Comparison of ENCODE assay signal across 8 mouse cellular contexts in genomic region chr11:6026361-6026760, GRCm38 (mm10). TPM values are rescaled to one million over a fixed set of nuclear protein-coding genes. Genes with fewer than 3 reads are reported as not detected.
DNase-seq lines count a peak whose midpoint lies in the region; ATAC-seq and TF ChIP-seq lines count a peak whose summit lies in the region.

No protein-coding gene starts in this region.

- peaks cover 15% of the 10 kb centered on the region for H3K4me1 ChIP-seq in hindbrain, embryonic 15.5 days (replicated peaks)
- H3K4me1 ChIP-seq in hindbrain, embryonic 10.5 days (replicated peaks): peaks cover 21% of the 10 kb centered on the region
- no peaks in the 10 kb centered on the region for H3K4me1 ChIP-seq in thymus, adult 2 months (replicated peaks; ENCODE audit: control insufficient read depth, insufficient read depth, low read length)

- no peak for DNase-seq in hindbrain, embryonic 10.5 days (ENCODE audit: low spot score)
- peak; percentile 41 for DNase-seq in urinary bladder, postnatal 14 days (ENCODE audit: low spot score)
- no peak for DNase-seq in urinary bladder, postnatal 10 days (ENCODE audit: low spot score)
- DNase-seq in cerebellum, postnatal 14 days: peak; percentile 81 to 82
- DNase-seq in layer of hippocampus, postnatal 10 days (ENCODE audit: low spot score in 2 of 2): peak; percentile 77 to 83
- DNase-seq in thymus, adult 2 months: peak; percentile 78
- no peak for DNase-seq in ovary, adult 18-20 months (ENCODE audit: low spot score)

- no peak for TF ChIP-seq POLR2A in thymus, adult 2 months (IDR thresholded peaks at IDR 0.05; ENCODE audit: control insufficient read depth, extremely low read depth, insufficient read depth, low read length, poor library complexity)

- WGBS in hindbrain, embryonic 15.5 days: 85% methylated on average over 1 of the region's 1 CpGs
- 67% methylated on average over 1 of the region's 1 CpGs for WGBS in hindbrain, embryonic 10.5 days
- 47% methylated on average over 1 of the region's 1 CpGs for WGBS in thymus, adult 2 months

- ATAC-seq in hindbrain, embryonic 15.5 days (ENCODE audit: low FRiP score, low read depth): 0 out of 2 replicates have a peak, but pooled peaks have one; percentile 6

- H3K27ac ChIP-seq in hindbrain, embryonic 15.5 days (replicated peaks): no peak overlapping the region
- no peak overlapping the region for H3K27ac ChIP-seq in hindbrain, embryonic 10.5 days
- H3K27ac ChIP-seq in thymus, adult 2 months (ENCODE audit: control insufficient read depth, insufficient read depth, low read length): no peak overlapping the region

- peak; percentile 75; the same call in 1 of the 2 replicates for TF ChIP-seq CTCF in thymus, adult 2 months (IDR thresholded peaks at IDR 0.05; ENCODE audit: borderline replicate concordance, control insufficient read depth, extremely low read depth, insufficient read depth, low read length, poor library complexity)

- no peak overlapping the region for H3K4me2 ChIP-seq in hindbrain, embryonic 15.5 days

- H3K9ac ChIP-seq in hindbrain, embryonic 15.5 days: no peak overlapping the region

- no peaks in the 10 kb centered on the region for H3K9me3 ChIP-seq in hindbrain, embryonic 15.5 days
- no peaks in the 10 kb centered on the region for H3K9me3 ChIP-seq in hindbrain, embryonic 10.5 days

- no peaks in the 10 kb centered on the region for H3K36me3 ChIP-seq in hindbrain, embryonic 15.5 days
- H3K36me3 ChIP-seq in hindbrain, embryonic 10.5 days: no peaks in the 10 kb centered on the region
- no peaks in the 10 kb centered on the region for H3K36me3 ChIP-seq in thymus, adult 2 months (ENCODE audit: control insufficient read depth, insufficient read depth, low read length)

- H3K4me3 ChIP-seq in hindbrain, embryonic 15.5 days: no peak overlapping the region
- no peak overlapping the region for H3K4me3 ChIP-seq in hindbrain, embryonic 10.5 days
- no peak overlapping the region for H3K4me3 ChIP-seq in thymus, adult 2 months (ENCODE audit: control insufficient read depth, insufficient read depth, low read length)

- H3K27me3 ChIP-seq in hindbrain, embryonic 15.5 days: no peaks in the 10 kb centered on the region
- no peaks in the 10 kb centered on the region for H3K27me3 ChIP-seq in hindbrain, embryonic 10.5 days (ENCODE audit: insufficient read depth, poor library complexity, severe bottlenecking)
- no peaks in the 10 kb centered on the region for H3K27me3 ChIP-seq in thymus, adult 2 months (ENCODE audit: control insufficient read depth, insufficient read depth, low read length)

RNA-seq across cellular contexts. Expression of gene Camk2b, which starts 39.8 kb away (rescaled TPM):
- 125 and 145 TPM in 2 replicates for polyA plus RNA-seq in hindbrain, embryonic 15.5 days (2015; fragmentation: Nextera tagmentation; extraction: Ambion mirVana)
- polyA plus RNA-seq in hindbrain, embryonic 10.5 days (2016; fragmentation: Nextera tagmentation; extraction: Ambion mirVana): 1.8 and 3.6 TPM in 2 replicates
- 100 to 1,000 TPM; 808 to 852 TPM for total RNA-seq in layer of hippocampus, postnatal 10 days (2021)
- 6.0 and 9.0 TPM in 2 replicates for polyA plus RNA-seq in thymus, adult 2 months (2012; rRNA removed)

Comparison
In these comparisons a context has a peak if more than half of its experiments do, and no peak if none do; other contexts are left out.
1. DNase-seq: peak in urinary bladder, postnatal 14 days (single experiment), cerebellum, postnatal 14 days (2 of 2), layer of hippocampus, postnatal 10 days (2 of 2) and thymus, adult 2 months (single experiment); none in hindbrain, embryonic 10.5 days (single experiment), urinary bladder, postnatal 10 days (single experiment) and ovary, adult 18-20 months (single experiment).
2. RNA of gene Camk2b, which starts 39.8 kb away (polyA plus RNA-seq): 125 to 145 TPM in hindbrain, embryonic 15.5 days; 6.0 to 9.0 TPM in thymus, adult 2 months and 1.8 to 3.6 TPM in hindbrain, embryonic 10.5 days; every median in the first group is over 10 times any median in the second.